Mouse (Mus musculus) limb, embryonic 14.5 days (tissue): ENCODE measurements at regions not wholly inside any gene's neighbourhood (a gene's known extent, or its start where the extent isn't known, plus 50 kb on each side); places are given as distances from the start of the nearest gene placed in this dataset. TPM values are rescaled to one million over a fixed set of nuclear protein-coding genes. Genes with fewer than 3 reads are reported as not detected.

Source experiments
- ATAC-seq: fragments of 200-750 bp; cut with Nextera tagmentation; 2 replicates; pipeline ENCODE4 v1.8.0; 2017; ENCODE audit warnings: low read depth, moderate number of reproducible peaks, moderate TSS enrichment; ENCODE audit not compliant: low FRiP score
- DNase-seq: peaks from one replicate; pipeline ENCODE4 v3.0.0-alpha.2; 2015; ENCODE audit warnings: low spot score
- H3K27ac ChIP-seq: fragments of 300-500 bp; sonication (generic); replicated peaks from 2 replicates; pipeline ENCODE4 v1.5.1; 2014; ENCODE audit warnings: low read depth, mild to moderate bottlenecking, low read length, moderate library complexity, mixed read lengths
- H3K27me3 ChIP-seq: fragments of 300-500 bp; sonication (generic); 2 replicates; pipeline ENCODE4 v1.6.1; 2014; ENCODE audit warnings: low read length, mixed read lengths; ENCODE audit not compliant: control insufficient read depth, insufficient read depth
- H3K36me3 ChIP-seq: fragments of 300-500 bp; sonication (generic); 2 replicates; pipeline ENCODE4 v1.6.1; 2014; ENCODE audit warnings: mild to moderate bottlenecking, low read length, moderate library complexity, mixed read lengths; ENCODE audit not compliant: control insufficient read depth, insufficient read depth
- H3K4me1 ChIP-seq: fragments of 300-500 bp; sonication (generic); 2 replicates; pipeline ENCODE4 v1.6.1; 2014; ENCODE audit warnings: antibody characterized with exemption, low read length, mixed read lengths; ENCODE audit not compliant: control insufficient read depth, insufficient read depth
- H3K4me2 ChIP-seq: fragments of 300-500 bp; sonication (generic); replicated peaks from 2 replicates; pipeline ENCODE4 v1.6.1; 2014; ENCODE audit warnings: low read depth, mild to moderate bottlenecking, low read length, moderate library complexity; ENCODE audit not compliant: severe bottlenecking
- H3K4me3 ChIP-seq: fragments of 300-500 bp; sonication (generic); replicated peaks from 2 replicates; pipeline ENCODE4 v1.5.1; 2014; ENCODE audit warnings: low read length
- H3K9ac ChIP-seq: fragments of 300-500 bp; sonication (generic); 2 replicates; pipeline ENCODE4 v1.6.1; 2014; ENCODE audit warnings: mild to moderate bottlenecking, low read depth, low read length, moderate library complexity; ENCODE audit not compliant: severe bottlenecking
- H3K9me3 ChIP-seq: fragments of 300-500 bp; sonication (generic); 2 replicates; pipeline ENCODE4 v1.6.1; 2016; ENCODE audit warnings: low read length; ENCODE audit not compliant: control insufficient read depth
- POLR2A ChIP-seq: fragments of 200-500 bp; IDR thresholded peaks from 2 replicates; pipeline ENCODE4 v1.8.0; 2012; ENCODE audit warnings: inconsistent platforms, mild to moderate bottlenecking, moderate library complexity, borderline replicate concordance; ENCODE audit not compliant: insufficient read depth, insufficient read length; ENCODE audit errors: extremely low read depth
- WGBS: fragments of 180-500 bp; shearing (Covaris S2); extraction: QIAGEN DNeasy Blood & Tissue Kit; methylation state at CpG from one replicate; pipeline ENCODE4 v1.1.7; 2014; 5-methylcytosine and 5-hydroxymethylcytosine counted together
- microRNA-seq: library from miRNA; unstranded; fragments of <30 nt; microRNA quantifications from one replicate; pipeline ENCODE4, GENCODE M21; 2016

DNA sequence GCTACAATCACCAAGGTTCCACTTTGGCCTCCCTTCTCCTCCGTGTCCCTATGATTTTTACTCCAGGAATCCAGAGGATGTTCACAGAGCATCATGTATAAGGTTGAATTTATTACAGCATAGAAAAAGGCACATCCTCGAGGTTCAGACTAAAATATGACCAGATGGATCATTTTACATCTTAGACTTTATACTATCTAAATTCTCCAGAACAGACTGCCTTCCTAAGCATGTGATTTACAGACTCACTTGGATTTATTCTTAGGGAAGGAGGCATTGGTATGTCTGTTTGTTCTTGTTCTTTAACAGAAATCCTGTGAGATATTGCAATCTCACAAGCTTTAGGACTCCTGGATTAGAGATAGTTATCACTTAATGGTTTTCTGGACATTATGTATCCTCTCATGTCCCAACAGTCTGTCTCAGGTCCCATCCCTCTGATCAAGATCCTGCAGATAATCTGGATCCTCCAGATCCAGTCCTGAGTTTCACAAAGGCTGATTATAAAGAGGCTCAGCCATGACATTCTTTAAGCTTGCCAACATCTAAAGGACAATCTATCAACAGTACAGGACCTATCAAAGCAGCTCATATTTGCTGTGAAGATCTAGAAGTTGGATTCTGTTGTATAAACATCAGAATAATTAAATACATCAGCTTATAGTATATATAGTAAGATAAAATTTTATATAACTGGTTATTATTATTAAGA is 75.2 kb upstream of the Dcn start:
- no peak overlapping the region for H3K4me2 ChIP-seq
- no peak overlapping the region for H3K9ac ChIP-seq
- H3K27ac ChIP-seq: no peak overlapping the region
- no peaks in the 10 kb centered on the region for H3K36me3 ChIP-seq
- DNase-seq: no peak
- no peak overlapping the region for H3K4me3 ChIP-seq
- TF ChIP-seq POLR2A: no peak
- H3K9me3 ChIP-seq: no peaks in the 10 kb centered on the region
- WGBS: 63% methylated on average over 2 of the region's 2 CpGs
- ATAC-seq: no peak
- H3K4me1 ChIP-seq: no peaks in the 10 kb centered on the region
- no peaks in the 10 kb centered on the region for H3K27me3 ChIP-seq

- DNase-seq: no peak
- Histone ChIP-seq H3K27ac (no peak overlapping the region), H3K9me3 (no peaks in the 10 kb centered on the region), H3K4me2 (no peak overlapping the region), H3K36me3 (no peaks in the 10 kb centered on the region), H3K9ac (no peak overlapping the region), H3K27me3 (no peaks in the 10 kb centered on the region), H3K4me1 (no peaks in the 10 kb centered on the region), H3K4me3 (no peak overlapping the region)
- no peak for ATAC-seq
- WGBS: 21% methylated on average over 1 of the region's 1 CpGs
- TF ChIP-seq POLR2A: no peak
Measured at GRCm38 (mm10) chr10:97409181-97409581, 70.2 kb upstream of the Dcn start.

GRCm38 (mm10) chr10:97409909-97410308 is 69.5 kb upstream of the Dcn start:
- Histone ChIP-seq H3K9me3 (no peaks in the 10 kb centered on the region), H3K4me1 (no peaks in the 10 kb centered on the region), H3K9ac (no peak overlapping the region), H3K27me3 (no peaks in the 10 kb centered on the region), H3K4me3 (no peak overlapping the region), H3K27ac (no peak overlapping the region), H3K4me2 (no peak overlapping the region), H3K36me3 (no peaks in the 10 kb centered on the region)
- no peak for TF ChIP-seq POLR2A
- no peak for DNase-seq
- 69% methylated on average over 1 of the region's 1 CpGs for WGBS
- ATAC-seq: no peak

GRCm38 (mm10) chr10:97422579-97422978 is 56.8 kb upstream of the Dcn start:
- ATAC-seq: no peak
- no peaks in the 10 kb centered on the region for H3K9me3 ChIP-seq
- no peak overlapping the region for H3K4me2 ChIP-seq
- no peak overlapping the region for H3K9ac ChIP-seq
- no peaks in the 10 kb centered on the region for H3K27me3 ChIP-seq
- H3K4me1 ChIP-seq: no peaks in the 10 kb centered on the region
- TF ChIP-seq POLR2A: no peak
- 68% methylated on average over 1 of the region's 1 CpGs for WGBS
- peak; percentile 67 for DNase-seq
- H3K36me3 ChIP-seq: no peaks in the 10 kb centered on the region
- H3K27ac ChIP-seq: no peak overlapping the region
- H3K4me3 ChIP-seq: no peak overlapping the region

- Histone ChIP-seq H3K27ac (no peak overlapping the region), H3K4me3 (no peak overlapping the region), H3K9ac (no peak overlapping the region), H3K36me3 (no peaks in the 10 kb centered on the region), H3K9me3 (no peaks in the 10 kb centered on the region), H3K4me2 (no peak overlapping the region), H3K4me1 (no peaks in the 10 kb centered on the region), H3K27me3 (no peaks in the 10 kb centered on the region)
- DNase-seq: peak; percentile 65
- ATAC-seq: no peak
- WGBS: 62% methylated on average over 4 of the region's 4 CpGs
- no peak for TF ChIP-seq POLR2A
Measured at GRCm38 (mm10) chr10:97423039-97423700, 56.2 kb upstream of the Dcn start.

Small RNA genes lying in the stretch of these regions (microRNA-seq; reads per million reads assigned to microRNA genes)
- gene Gm24587 (not detected), gene Mir3966 (not detected)
